Mouse (Mus musculus) intestine, embryonic 16.5 days (tissue): ENCODE measurements around the gene Swap70. TPM values are rescaled to one million over a fixed set of nuclear protein-coding genes. Genes with fewer than 3 reads are reported as not detected.

Source experiments
- ATAC-seq: fragments of 200-750 bp; cut with Nextera tagmentation; 2 replicates; pipeline ENCODE4 v1.8.0; 2017; ENCODE audit warnings: moderate TSS enrichment, moderate library complexity
- H3K27ac ChIP-seq: fragments of 300-500 bp; sonication (generic); 2 replicates; pipeline ENCODE4 v1.5.1; 2014; ENCODE audit warnings: mild to moderate bottlenecking, low read length
- H3K27me3 ChIP-seq: fragments of 300-500 bp; sonication (generic); replicated peaks from 2 replicates; pipeline ENCODE4 v1.6.1; 2014; ENCODE audit warnings: low read length, control low read depth, mixed read lengths; ENCODE audit not compliant: control insufficient read depth, insufficient read depth
- H3K36me3 ChIP-seq: fragments of 300-500 bp; sonication (generic); 2 replicates; pipeline ENCODE4 v1.6.1; 2014; ENCODE audit warnings: low read length, control low read depth; ENCODE audit not compliant: control insufficient read depth, insufficient read depth
- H3K4me1 ChIP-seq: fragments of 300-500 bp; sonication (generic); 2 replicates; pipeline ENCODE4 v1.6.1; 2014; ENCODE audit warnings: low read length, control low read depth, mixed read lengths; ENCODE audit not compliant: control insufficient read depth, insufficient read depth
- H3K4me2 ChIP-seq: fragments of 300-500 bp; sonication (generic); 2 replicates; pipeline ENCODE4 v1.6.1; 2014; ENCODE audit warnings: low read depth, low read length, control low read depth
- H3K4me3 ChIP-seq: fragments of 300-500 bp; sonication (generic); 2 replicates; pipeline ENCODE4 v1.5.1; 2014; ENCODE audit warnings: mild to moderate bottlenecking, low read length
- H3K9ac ChIP-seq: fragments of 300-500 bp; sonication (generic); 2 replicates; pipeline ENCODE4 v1.6.1; 2014; ENCODE audit warnings: low read depth, low read length
- H3K9me3 ChIP-seq: fragments of 300-500 bp; sonication (generic); 2 replicates; pipeline ENCODE4 v1.6.1; 2016; ENCODE audit warnings: low read length, control low read depth; ENCODE audit not compliant: control insufficient read depth
- WGBS: fragments of 180-500 bp; shearing (Covaris S2); extraction: QIAGEN DNeasy Blood & Tissue Kit; methylation state at CpG from one replicate; pipeline ENCODE4 v1.1.7; 2014; 5-methylcytosine and 5-hydroxymethylcytosine counted together
- polyA plus RNA-seq: library from polyadenylated mRNA; unstranded; fragments of >200 nt; fragmentation: Nextera tagmentation; extraction: Ambion mirVana; gene quantifications from 2 replicates; pipeline ENCODE4 v1.2.1, GENCODE M21; 2015

Swap70 gene
- polyA plus RNA-seq, 1 experiment from 2014 or later = 28.4 TPM

- Histone ChIP-seq H3K36me3 (no peaks in the 10 kb centered on the region), H3K9me3 (0 out of 2 replicates have a peak, but pooled peaks cover 6% of the 10 kb centered on the region), H3K27me3 (no peaks in the 10 kb centered on the region), H3K4me2 (no peak overlapping the region), H3K4me3 (no peak overlapping the region), H3K4me1 (no peaks in the 10 kb centered on the region), H3K9ac (no peak overlapping the region), H3K27ac (no peak overlapping the region)
- no peak for ATAC-seq
- 75% methylated on average over 4 of the region's 4 CpGs for WGBS
Measured at GRCm38 (mm10) chr7:110204208-110204607, 17.3 kb upstream of the Swap70 start.

GRCm38 (mm10) chr7:110208341-110208740, 13.2 kb upstream of the Swap70 start:
- 0 out of 2 replicates have a peak, but pooled peaks cover 6% of the 10 kb centered on the region for H3K9me3 ChIP-seq
- H3K36me3 ChIP-seq = no peaks in the 10 kb centered on the region
- no peak for ATAC-seq
- no peak overlapping the region for H3K27ac ChIP-seq
- no peaks in the 10 kb centered on the region for H3K27me3 ChIP-seq
- WGBS = 85% methylated on average over 6 of the region's 6 CpGs
- no peaks in the 10 kb centered on the region for H3K4me1 ChIP-seq
- no peak overlapping the region for H3K4me2 ChIP-seq
- H3K9ac ChIP-seq = no peak overlapping the region
- no peak overlapping the region for H3K4me3 ChIP-seq

DNA sequence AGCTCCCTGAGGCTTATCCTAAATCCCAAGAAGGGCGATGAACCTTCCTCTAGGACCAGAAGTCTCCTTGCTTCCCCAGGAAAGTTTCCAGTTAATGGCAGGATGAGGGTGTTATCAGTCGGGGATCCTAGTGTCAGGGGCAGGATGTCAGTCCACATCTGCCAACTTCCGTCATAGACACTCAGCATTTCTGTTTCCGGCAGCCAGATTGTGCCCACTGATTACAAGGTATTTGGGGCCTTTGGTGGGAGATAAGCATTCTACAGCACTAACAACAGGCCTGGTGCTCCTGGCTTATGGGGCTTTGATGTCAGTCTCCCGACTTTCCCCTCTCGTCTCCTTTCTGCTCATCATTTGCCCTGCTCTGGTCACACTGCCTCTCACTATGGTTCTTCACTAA, 12.1 kb upstream of the Swap70 start:
- Histone ChIP-seq H3K27ac (no peak overlapping the region), H3K4me1 (no peaks in the 10 kb centered on the region), H3K27me3 (no peaks in the 10 kb centered on the region), H3K4me2 (no peak overlapping the region), H3K9ac (no peak overlapping the region), H3K4me3 (no peak overlapping the region), H3K9me3 (0 out of 2 replicates have a peak, but pooled peaks cover 6% of the 10 kb centered on the region), H3K36me3 (no peaks in the 10 kb centered on the region)
- no peak for ATAC-seq
- WGBS = 80% methylated on average over 6 of the region's 6 CpGs

- no peaks in the 10 kb centered on the region for H3K36me3 ChIP-seq
- no peak overlapping the region for H3K4me2 ChIP-seq
- 45% methylated on average over 3 of the region's 3 CpGs for WGBS
- no peak overlapping the region for H3K9ac ChIP-seq
- H3K4me1 ChIP-seq = no peaks in the 10 kb centered on the region
- H3K27me3 ChIP-seq = no peaks in the 10 kb centered on the region
- no peak overlapping the region for H3K4me3 ChIP-seq
- peak overlapping the region; percentile 40 for H3K27ac ChIP-seq
- peak; percentile 90 for ATAC-seq
- H3K9me3 ChIP-seq = no peaks in the 10 kb centered on the region
Measured at GRCm38 (mm10) chr7:110211025-110211424, 10.5 kb upstream of the Swap70 start.

GRCm38 (mm10) chr7:110214882-110215281, 6.6 kb upstream of the Swap70 start:
- 58% methylated on average over 3 of the region's 3 CpGs for WGBS
- no peaks in the 10 kb centered on the region for H3K36me3 ChIP-seq
- no peak overlapping the region for H3K27ac ChIP-seq
- no peaks in the 10 kb centered on the region for H3K4me1 ChIP-seq
- H3K4me3 ChIP-seq = no peak overlapping the region
- H3K9ac ChIP-seq = no peak overlapping the region
- no peaks in the 10 kb centered on the region for H3K9me3 ChIP-seq
- ATAC-seq = no peak
- no peak overlapping the region for H3K4me2 ChIP-seq
- H3K27me3 ChIP-seq = no peaks in the 10 kb centered on the region

DNA sequence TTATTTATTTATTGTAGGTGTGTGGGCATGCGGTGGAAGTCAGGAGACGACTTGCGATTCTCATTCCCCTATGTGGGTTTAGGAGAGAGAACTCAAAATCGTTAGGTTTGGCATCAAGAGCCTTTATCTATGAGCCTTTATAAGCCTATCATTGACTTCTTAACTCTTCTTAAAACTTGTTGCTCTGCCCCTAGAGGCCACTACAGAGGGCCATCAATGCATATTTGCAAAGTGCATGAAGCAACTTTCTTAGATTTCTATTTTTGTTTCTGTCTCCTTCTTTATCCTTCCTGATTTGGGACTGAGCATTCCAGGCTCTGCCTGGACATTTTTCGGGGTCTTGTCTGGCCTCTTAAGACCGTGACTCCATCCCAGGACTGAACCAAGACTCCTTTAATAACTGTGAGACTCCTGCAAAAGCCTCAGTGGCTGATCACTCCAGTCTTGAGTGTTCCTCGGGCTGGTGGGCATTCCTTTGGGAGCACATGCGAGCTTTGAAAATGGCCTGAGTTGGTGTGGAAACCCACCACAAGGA, 393 bp upstream of the Swap70 start:
- Histone ChIP-seq H3K9me3 (no peaks in the 10 kb centered on the region), H3K4me1 (peaks cover 8% of the 10 kb centered on the region), H3K4me2 (peak overlapping the region; percentile 86), H3K9ac (peak overlapping the region; percentile 97), H3K27ac (peak overlapping the region; percentile 55; the same call in 1 of the 2 replicates), H3K36me3 (0 out of 2 replicates have a peak, but pooled peaks cover 3% of the 10 kb centered on the region), H3K4me3 (peak overlapping the region; percentile 89), H3K27me3 (no peaks in the 10 kb centered on the region)
- peak; percentile 39 for ATAC-seq
- WGBS = 18% methylated on average over 8 of the region's 8 CpGs

GRCm38 (mm10) chr7:110222583-110223182, 1.2 kb downstream of the Swap70 start:
- 11% methylated on average over 12 of the region's 12 CpGs for WGBS
- no peaks in the 10 kb centered on the region for H3K27me3 ChIP-seq
- H3K27ac ChIP-seq = no peak overlapping the region
- peaks cover 8% of the 10 kb centered on the region for H3K4me1 ChIP-seq
- no peaks in the 10 kb centered on the region for H3K9me3 ChIP-seq
- H3K4me2 ChIP-seq = peak overlapping the region; percentile 86
- 0 out of 2 replicates have a peak, but pooled peaks cover 3% of the 10 kb centered on the region for H3K36me3 ChIP-seq
- peak overlapping the region; percentile 89 for H3K4me3 ChIP-seq
- H3K9ac ChIP-seq = peak overlapping the region; percentile 63
- ATAC-seq = no peak

DNA sequence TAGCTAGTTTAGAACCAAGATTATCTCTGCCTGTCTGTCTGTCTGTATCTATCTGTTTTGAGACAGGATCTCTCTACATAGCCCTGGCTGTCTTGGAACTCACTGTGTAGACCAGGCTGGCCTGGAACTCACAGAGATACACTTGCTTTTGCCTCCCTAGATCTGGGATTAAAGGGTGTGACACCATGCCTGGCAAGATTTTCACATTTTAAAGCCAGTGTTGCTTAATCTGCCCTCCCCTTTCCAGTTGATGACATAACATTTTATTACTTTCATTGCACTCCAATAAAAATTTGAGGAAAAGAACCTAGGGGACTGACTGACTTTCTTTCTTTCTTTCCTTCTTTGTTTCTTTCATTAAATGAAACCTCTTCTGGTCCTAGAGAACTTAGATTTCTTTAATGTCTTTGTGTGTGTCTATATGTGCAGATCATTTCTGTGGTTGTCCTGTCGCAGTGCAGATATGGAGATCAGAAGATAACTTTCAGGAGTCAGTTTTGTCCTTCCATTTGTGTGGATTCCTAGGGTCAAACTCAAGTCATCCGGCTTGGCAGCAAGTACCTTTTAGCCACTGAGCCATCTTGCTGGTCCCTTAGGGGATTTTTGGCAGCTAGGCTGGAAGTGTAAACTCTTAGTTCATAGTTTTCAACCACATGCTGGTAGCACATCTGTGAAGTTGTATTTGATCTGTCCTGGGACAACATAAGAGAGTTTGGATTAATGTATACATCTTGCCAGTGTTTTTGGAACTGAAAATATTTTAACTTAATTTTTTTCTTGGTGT, 2.4 kb downstream of the Swap70 start:
- H3K9ac ChIP-seq = no peak overlapping the region
- peaks cover 8% of the 10 kb centered on the region for H3K4me1 ChIP-seq
- no peak overlapping the region for H3K4me3 ChIP-seq
- WGBS = 73% methylated on average over 2 of the region's 2 CpGs
- no peaks in the 10 kb centered on the region for H3K27me3 ChIP-seq
- no peak overlapping the region for H3K4me2 ChIP-seq
- no peak overlapping the region for H3K27ac ChIP-seq
- 0 out of 2 replicates have a peak, but pooled peaks cover 3% of the 10 kb centered on the region for H3K36me3 ChIP-seq
- no peaks in the 10 kb centered on the region for H3K9me3 ChIP-seq
- ATAC-seq = no peak

DNA sequence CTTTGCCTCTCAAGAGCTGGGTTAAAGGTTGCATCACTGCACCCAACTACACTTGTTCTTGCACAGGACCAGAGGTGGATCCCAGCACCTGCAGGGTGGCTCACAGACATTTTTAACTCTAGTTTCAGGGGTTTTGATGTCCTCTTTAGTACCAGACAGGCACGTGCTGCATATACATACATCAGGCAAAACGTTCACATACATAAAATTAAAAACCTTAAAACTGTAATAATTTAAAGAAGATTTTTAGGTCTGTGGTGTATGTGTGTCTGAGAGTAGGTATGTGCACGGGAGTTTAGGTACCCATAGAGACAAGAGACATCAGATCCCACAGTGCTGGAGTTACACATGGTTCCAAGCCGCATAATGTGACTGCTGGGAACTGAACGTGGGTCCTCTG, 5.0 kb downstream of the Swap70 start:
- no peak overlapping the region for H3K27ac ChIP-seq
- no peaks in the 10 kb centered on the region for H3K9me3 ChIP-seq
- ATAC-seq = no peak
- H3K4me2 ChIP-seq = no peak overlapping the region
- 89% methylated on average over 5 of the region's 5 CpGs for WGBS
- H3K27me3 ChIP-seq = no peaks in the 10 kb centered on the region
- 0 out of 2 replicates have a peak, but pooled peaks cover 3% of the 10 kb centered on the region for H3K36me3 ChIP-seq
- peaks cover 8% of the 10 kb centered on the region for H3K4me1 ChIP-seq
- no peak overlapping the region for H3K9ac ChIP-seq
- no peak overlapping the region for H3K4me3 ChIP-seq
